Mouse (Mus musculus) forebrain, embryonic 14.5 days (tissue): Measurements from ENCODE around the gene Tmem208. TPM values are rescaled to one million over a fixed set of nuclear protein-coding genes. Genes with fewer than 3 reads are reported as not detected.
A peak's percentile ranks its signal among the peaks of the same experiment; 100 is the strongest.

ENCODE experiments used
- ATAC-seq: fragments of 200-750 bp; cut with Nextera tagmentation; 2 replicates; pipeline ENCODE4 v1.8.0; 2017; ENCODE audit warnings: mild to moderate bottlenecking, moderate library complexity
- DNase-seq: peaks from one replicate; pipeline ENCODE4 v3.0.0-alpha.2; 2015; ENCODE audit warnings: low spot score
- H3K27ac ChIP-seq: fragments of 300-500 bp; sonication (generic); 2 replicates; pipeline ENCODE4 v1.5.1; 2014; ENCODE audit warnings: low read depth, mild to moderate bottlenecking, control low read depth, low read length, moderate library complexity
- H3K27me3 ChIP-seq: fragments of 300-500 bp; sonication (generic); replicated peaks from 2 replicates; pipeline ENCODE4 v1.6.1; 2014; ENCODE audit warnings: low read length, control low read depth, mixed read lengths; ENCODE audit not compliant: control insufficient read depth, insufficient read depth
- H3K36me3 ChIP-seq: fragments of 300-500 bp; sonication (generic); 2 replicates; pipeline ENCODE4 v1.6.1; 2014; ENCODE audit warnings: low read length, control low read depth; ENCODE audit not compliant: control insufficient read depth, insufficient read depth
- H3K4me1 ChIP-seq: fragments of 300-500 bp; sonication (generic); 2 replicates; pipeline ENCODE4 v1.6.1; 2014; ENCODE audit warnings: antibody characterized with exemption, low read length, control low read depth; ENCODE audit not compliant: control insufficient read depth, insufficient read depth
- H3K4me2 ChIP-seq: fragments of 300-500 bp; sonication (generic); 2 replicates; pipeline ENCODE4 v1.6.1; 2014; ENCODE audit warnings: mild to moderate bottlenecking, control low read depth, low read length
- H3K4me3 ChIP-seq: fragments of 300-500 bp; sonication (generic); 2 replicates; pipeline ENCODE4 v1.5.1; 2014; ENCODE audit warnings: low read depth, low read length, control low read depth
- H3K9ac ChIP-seq: fragments of 300-500 bp; sonication (generic); 2 replicates; pipeline ENCODE4 v1.6.1; 2014; ENCODE audit warnings: mild to moderate bottlenecking, low read length, control low read depth, moderate library complexity
- H3K9me3 ChIP-seq: fragments of 300-500 bp; sonication (generic); replicated peaks from 2 replicates; pipeline ENCODE4 v1.6.1; 2016; ENCODE audit warnings: low read length, control low read depth, mixed read lengths; ENCODE audit not compliant: control insufficient read depth
- WGBS: fragments of 180-500 bp; shearing (Covaris S2); extraction: QIAGEN DNeasy Blood & Tissue Kit; methylation state at CpG from one replicate; pipeline ENCODE4 v1.1.7; 2014; 5-methylcytosine and 5-hydroxymethylcytosine counted together
- polyA plus RNA-seq: library from polyadenylated mRNA; unstranded; fragments of >200 nt; fragmentation: Nextera tagmentation; extraction: Ambion mirVana; gene quantifications from 2 replicates; pipeline ENCODE4 v1.2.1, GENCODE M21; 2014

Tmem208 gene
- polyA plus RNA-seq, 1 experiment from 2014 or later = 141 TPM

DNA sequence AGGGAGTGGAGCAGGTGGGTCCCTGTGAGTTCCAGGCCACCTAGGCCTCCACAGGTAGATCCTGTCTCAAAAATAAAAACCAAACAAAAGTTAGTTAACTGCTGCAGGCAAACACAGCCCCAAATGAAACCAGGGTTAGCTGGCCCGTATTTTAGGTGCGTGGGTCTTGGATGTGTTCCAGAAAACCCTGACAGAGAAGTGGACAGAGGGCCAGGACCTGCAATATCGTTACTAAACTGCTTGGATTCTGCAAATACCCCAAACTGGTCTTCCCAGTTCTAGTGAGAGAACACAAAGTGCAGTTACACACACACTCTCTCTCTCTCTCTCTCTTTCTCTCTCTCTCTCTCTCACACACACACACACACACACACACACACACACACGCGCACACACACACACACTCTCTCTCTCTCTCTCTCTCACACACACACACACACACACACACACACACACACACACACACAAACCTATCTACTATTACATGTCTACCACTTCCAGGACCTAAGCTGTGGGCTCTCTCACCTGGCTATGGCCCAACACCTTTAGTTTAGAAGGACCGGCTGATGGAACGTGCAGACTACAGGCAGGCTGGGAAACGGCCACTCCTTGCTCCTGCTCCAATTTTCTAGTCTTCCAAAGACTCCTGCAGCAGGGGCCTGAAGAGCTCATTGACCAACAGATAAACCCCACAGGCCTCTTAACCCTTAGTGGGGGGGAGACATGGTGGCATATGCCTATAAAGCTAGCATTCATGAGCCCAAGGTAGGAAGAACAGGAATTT lies 17.8 kb downstream of the Tmem208 start:
- Histone ChIP-seq H3K4me3 (no peak overlapping the region), H3K27me3 (no peaks in the 10 kb centered on the region; the same call in 1 of the 2 replicates), H3K36me3 (no peaks in the 10 kb centered on the region), H3K4me2 (no peak overlapping the region), H3K9ac (no peak overlapping the region), H3K27ac (no peak overlapping the region), H3K9me3 (no peaks in the 10 kb centered on the region), H3K4me1 (peaks cover 10% of the 10 kb centered on the region)
- ATAC-seq (no peak), DNase-seq (no peak)
- 56% methylated on average over 8 of the region's 8 CpGs for WGBS

DNA sequence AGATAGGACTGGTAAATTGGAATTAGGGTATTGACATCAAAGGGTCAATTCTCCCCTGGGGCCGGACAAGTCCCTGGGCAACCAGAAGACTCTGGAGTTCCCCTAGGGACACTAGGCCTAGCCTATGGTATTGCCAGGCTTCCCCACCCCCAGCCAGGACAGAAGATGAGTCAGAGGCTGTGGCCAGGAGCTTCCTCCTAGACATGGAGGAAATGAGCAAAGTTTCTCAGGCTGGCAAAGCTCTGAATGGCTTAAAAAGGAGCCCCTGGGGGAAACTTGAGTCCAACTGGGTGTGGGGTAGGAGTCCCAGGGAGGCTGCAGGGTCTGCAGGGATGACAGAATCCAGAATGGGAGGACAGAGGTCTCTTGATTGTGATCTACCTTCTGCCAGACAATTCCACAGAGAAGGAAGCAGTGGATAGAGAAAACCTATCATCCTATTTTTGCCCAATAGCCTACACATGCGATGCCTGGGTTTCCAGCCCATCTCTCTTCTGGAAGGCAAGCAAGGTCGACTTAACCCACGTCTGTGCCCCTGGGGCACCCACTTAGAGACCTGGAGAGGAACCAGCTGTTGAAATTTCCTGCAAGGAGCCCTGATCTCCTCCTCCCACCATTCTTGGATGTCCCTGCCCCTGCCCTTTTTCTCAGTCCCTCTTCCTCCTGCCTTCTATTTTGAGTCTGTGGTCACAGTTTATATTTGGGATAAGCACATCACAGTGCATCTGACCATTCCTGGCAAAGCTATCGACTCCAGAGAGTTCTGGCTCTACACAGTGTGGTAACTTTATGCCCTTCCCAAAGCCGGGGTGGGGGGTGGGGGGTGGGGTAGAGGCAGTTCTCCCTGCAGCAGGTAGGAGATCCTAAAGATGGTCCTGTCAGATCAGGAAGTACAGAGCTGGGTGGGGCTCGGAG lies 19.2 kb downstream of the Tmem208 start:
- no peaks in the 10 kb centered on the region for H3K9me3 ChIP-seq
- ATAC-seq (no peak), DNase-seq (no peak)
- H3K9ac ChIP-seq = no peak overlapping the region
- H3K27ac ChIP-seq = no peak overlapping the region
- H3K4me3 ChIP-seq = no peak overlapping the region
- 72% methylated on average over 7 of the region's 7 CpGs for WGBS
- no peaks in the 10 kb centered on the region for H3K36me3 ChIP-seq
- no peak overlapping the region for H3K4me2 ChIP-seq
- no peaks in the 10 kb centered on the region; the same call in 1 of the 2 replicates for H3K27me3 ChIP-seq
- peaks cover 15% of the 10 kb centered on the region for H3K4me1 ChIP-seq

DNA sequence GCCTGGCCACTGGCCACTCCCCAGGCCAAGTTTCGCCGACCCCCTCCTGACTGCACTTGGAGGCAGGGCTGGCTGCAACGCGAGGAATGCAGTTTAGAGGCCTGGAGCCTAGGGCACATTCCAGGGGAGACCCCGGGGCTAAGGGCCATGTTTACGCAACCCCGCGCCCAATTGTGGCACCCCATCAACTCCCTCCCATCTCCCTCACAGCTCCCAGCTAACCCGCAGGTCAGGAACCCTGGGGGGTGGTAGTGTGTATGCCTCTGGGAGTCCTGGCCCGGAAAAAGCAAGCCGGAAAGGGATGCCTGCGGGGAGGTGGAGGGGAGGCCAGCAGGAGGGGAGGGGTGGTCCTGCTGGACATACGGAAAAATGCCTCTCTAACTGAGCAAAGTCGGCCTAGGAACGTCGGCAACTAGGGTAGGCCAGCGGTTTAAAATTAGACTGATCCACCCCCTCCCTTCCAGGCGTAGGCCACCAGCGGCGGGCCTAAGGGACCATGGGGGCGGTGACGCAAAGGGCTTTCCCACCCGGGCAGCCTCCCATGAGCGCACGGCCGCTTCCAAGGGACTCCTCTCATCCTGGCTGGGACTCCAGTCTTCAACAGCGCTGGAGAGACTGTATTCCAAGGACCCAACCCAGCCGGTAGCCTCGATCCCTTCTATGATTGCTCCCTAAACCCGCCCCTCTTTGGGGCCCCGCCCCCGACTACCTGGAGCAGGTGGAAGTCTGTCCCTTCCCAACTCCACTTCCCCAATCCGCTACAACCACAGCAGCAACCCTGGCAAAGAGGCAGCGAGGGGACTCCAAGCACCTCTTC lies 20.7 kb downstream of the Tmem208 start:
- 2% methylated on average over 34 of the region's 34 CpGs for WGBS
- H3K4me1 ChIP-seq = peaks cover 16% of the 10 kb centered on the region
- H3K4me3 ChIP-seq = peak overlapping the region; percentile 65
- peak overlapping the region; percentile 69 for H3K4me2 ChIP-seq
- H3K9me3 ChIP-seq = no peaks in the 10 kb centered on the region
- H3K27ac ChIP-seq = no peak overlapping the region
- ATAC-seq (peak; percentile 6), DNase-seq (peak; percentile 36)
- no peaks in the 10 kb centered on the region; the same call in 1 of the 2 replicates for H3K27me3 ChIP-seq
- H3K9ac ChIP-seq = peak overlapping the region; percentile 60; the same call in 1 of the 2 replicates
- H3K36me3 ChIP-seq = no peaks in the 10 kb centered on the region

DNA sequence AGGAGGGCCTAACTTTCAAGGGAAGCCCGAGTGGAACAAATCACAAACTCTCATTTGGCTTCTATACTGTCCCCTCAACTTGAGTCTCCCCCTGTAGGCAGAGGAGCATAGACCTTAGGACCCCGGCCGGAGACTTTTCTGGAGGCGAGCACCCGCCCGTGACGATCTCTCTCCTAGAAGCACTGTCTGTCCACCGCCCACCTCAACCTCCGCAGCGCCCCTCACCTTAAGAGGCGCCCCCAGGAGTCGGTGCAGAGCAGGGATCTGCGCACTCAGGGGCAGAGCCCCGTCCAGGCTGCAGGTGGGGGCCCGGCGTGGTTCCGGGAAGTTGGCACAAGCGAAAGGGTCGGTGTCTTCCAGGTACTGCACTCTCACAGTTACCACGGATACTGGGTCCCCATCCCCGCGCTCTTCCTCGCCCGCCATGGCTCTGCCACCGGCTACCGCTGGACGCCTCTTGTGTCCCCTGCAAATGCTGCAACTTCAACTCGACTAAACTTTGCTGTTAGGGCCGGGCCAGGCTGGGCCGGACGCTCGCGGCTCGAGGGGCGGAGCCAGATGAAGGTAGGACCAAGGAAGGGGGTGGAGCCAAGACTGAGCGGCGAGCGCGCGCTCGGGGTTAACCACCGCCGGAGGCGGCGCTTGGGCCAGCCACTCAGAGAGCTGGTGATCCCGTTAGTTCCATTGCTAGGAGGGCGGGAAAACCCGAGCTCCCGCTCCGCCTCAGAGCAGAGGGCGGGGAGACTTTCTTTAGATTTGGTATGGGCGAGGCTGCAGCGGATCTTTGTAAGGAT lies 21.5 kb downstream of the Tmem208 start, which contains the start of gene Fhod1:
Fhod1 (minus strand) TSS at position 526 of the 794 bp plus-strand sequence.
- peaks cover 16% of the 10 kb centered on the region for H3K4me1 ChIP-seq
- peak within 1 kb of the TSS; percentile 82 for H3K9ac ChIP-seq
- WGBS = under 1% methylated on average over 53 of the region's 53 CpGs
- peak; percentile 97 for DNase-seq
- peak within 1 kb of the TSS; percentile 68 for H3K27ac ChIP-seq
- peak; percentile 90 for ATAC-seq
- no peaks in the 10 kb centered on the region for H3K36me3 ChIP-seq
- no peaks in the 10 kb centered on the region for H3K9me3 ChIP-seq
- H3K27me3 ChIP-seq = no peaks in the 10 kb centered on the region; the same call in 1 of the 2 replicates
- H3K4me3 ChIP-seq = peak within 1 kb of the TSS; percentile 65
- peak within 1 kb of the TSS; percentile 69 for H3K4me2 ChIP-seq

DNA sequence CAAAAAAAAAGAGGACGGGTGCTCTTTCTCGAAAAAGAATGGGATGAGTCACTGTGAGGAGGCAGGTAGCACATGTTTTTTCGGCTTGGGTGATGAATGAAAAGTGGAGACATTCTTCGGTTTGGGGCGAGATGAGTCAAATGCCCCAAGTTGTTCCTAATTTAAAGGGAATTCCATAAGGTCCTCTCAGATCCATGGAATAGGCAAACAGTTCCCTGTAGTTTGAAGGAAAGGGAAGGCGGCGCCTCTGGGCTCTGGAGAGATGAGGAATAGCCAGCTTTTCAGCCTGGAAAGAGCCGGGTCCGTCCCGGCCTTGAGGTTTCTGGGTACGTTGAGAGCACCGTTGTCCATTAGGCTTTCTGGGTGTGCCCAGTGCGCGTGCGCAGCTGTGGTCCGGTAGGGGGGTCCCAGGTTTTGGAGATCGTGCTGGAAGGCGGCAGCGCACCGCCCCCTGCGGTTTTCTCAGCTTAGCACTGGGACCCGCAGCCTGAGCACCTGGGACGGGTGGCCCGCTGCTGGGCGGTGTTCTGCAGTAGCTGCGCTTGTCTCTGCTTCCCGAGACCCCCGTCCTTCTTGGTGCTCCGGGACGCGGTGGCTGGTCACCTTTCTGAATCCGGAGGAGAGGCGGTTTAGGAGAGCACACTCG lies 22.4 kb downstream of the Tmem208 start, which contains the start of gene Slc9a5:
Slc9a5 (plus strand) TSS at position 394 of the 646 bp plus-strand sequence.
- under 1% methylated on average over 34 of the region's 34 CpGs for WGBS

DNA sequence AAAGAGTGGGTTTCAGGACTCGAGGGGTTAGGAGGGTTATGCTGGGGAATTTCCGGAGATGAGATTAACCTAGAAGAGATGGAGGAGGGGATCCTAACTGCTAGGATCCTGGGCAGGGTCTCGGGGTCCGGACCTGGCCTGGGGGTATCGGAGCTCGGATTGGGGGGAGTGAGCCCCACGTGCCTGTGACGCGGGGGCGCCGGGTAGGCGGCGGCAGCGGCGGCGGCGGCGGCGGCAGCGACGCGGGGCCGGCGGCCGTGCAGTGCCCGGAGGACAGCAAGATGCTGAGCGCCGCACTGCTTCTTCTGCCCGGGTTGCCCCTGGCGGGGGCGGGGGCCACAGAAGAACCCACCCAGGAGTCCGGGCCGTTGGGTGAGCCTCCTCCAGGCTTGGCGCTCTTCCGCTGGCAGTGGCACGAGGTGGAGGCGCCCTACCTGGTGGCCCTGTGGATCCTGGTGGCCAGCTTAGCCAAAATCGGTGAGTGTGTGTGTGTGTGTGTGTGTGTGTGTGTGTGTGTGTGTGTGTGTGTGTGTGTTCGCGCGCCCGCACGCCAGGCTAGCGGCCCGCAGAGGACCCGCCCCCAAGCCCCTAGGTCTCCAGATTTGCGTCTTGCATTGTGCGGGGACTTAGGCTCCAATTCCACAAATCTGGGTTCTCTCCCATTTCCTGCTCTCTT lies 23.1 kb downstream of the Tmem208 start:
- H3K27ac ChIP-seq = peak overlapping the region; percentile 68; the same call in 1 of the 2 replicates
- WGBS = under 1% methylated on average over 36 of the region's 48 CpGs
- H3K27me3 ChIP-seq = no peaks in the 10 kb centered on the region; the same call in 1 of the 2 replicates
- peak overlapping the region; percentile 69 for H3K4me2 ChIP-seq
- peak overlapping the region; percentile 82 for H3K9ac ChIP-seq
- H3K9me3 ChIP-seq = no peaks in the 10 kb centered on the region
- H3K36me3 ChIP-seq = no peaks in the 10 kb centered on the region
- H3K4me1 ChIP-seq = peaks cover 16% of the 10 kb centered on the region
- peak; percentile 40 for ATAC-seq
- peak; percentile 44 for DNase-seq
- peak overlapping the region; percentile 65 for H3K4me3 ChIP-seq

More for the DNA sequence above, 22.4 kb downstream of the Tmem208 start, which contains the start of gene Slc9a5:
- peaks cover 16% of the 10 kb centered on the region for H3K4me1 ChIP-seq
- DNase-seq = peak; percentile 85
- ATAC-seq = peak; percentile 35
- H3K4me3 ChIP-seq = peak within 1 kb of the TSS; percentile 65
- peak within 1 kb of the TSS; percentile 69 for H3K4me2 ChIP-seq
- no peaks in the 10 kb centered on the region; the same call in 1 of the 2 replicates for H3K27me3 ChIP-seq
- H3K9ac ChIP-seq = peak within 1 kb of the TSS; percentile 82
- H3K27ac ChIP-seq = peak within 1 kb of the TSS; percentile 68
- no peaks in the 10 kb centered on the region for H3K36me3 ChIP-seq
- no peaks in the 10 kb centered on the region for H3K9me3 ChIP-seq

DNA sequence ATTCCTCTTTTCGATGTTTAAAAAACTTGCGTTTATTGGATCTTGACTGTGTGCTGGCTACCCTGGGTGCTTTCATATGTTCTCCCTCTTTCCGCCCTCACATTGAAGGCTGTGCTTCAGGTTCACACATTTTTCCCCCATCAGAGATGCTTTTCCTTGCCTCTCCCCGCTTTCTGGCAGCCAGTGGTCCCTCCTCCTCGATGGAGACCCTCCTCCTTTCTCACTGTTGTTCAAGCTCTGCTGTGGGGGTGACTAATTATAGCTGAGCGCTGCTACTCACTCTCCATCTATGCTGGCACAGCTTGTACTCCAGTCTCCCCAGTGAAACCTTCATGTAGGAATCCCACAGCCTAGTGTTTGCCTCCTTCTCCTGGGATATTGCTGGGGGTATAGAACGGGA lies 24.0 kb downstream of the Tmem208 start:
- Histone ChIP-seq H3K9ac (peak overlapping the region; percentile 82), H3K27me3 (no peaks in the 10 kb centered on the region; the same call in 1 of the 2 replicates), H3K4me2 (peak overlapping the region; percentile 69), H3K9me3 (no peaks in the 10 kb centered on the region), H3K4me3 (peak overlapping the region; percentile 65), H3K27ac (no peak overlapping the region), H3K36me3 (0 out of 2 replicates have a peak, but pooled peaks cover 3% of the 10 kb centered on the region), H3K4me1 (peaks cover 16% of the 10 kb centered on the region)
- no peak for ATAC-seq
- WGBS = 33% methylated on average over 7 of the region's 7 CpGs
- peak; percentile 64 for DNase-seq
